Mouse (Mus musculus) liver, embryonic 14.5 days (tissue): ENCODE results near the gene Hmga1. TPM values are rescaled to one million over a fixed set of nuclear protein-coding genes. Genes with fewer than 3 reads are reported as not detected.

Experiments used
- ATAC-seq: fragments of 200-750 bp; cut with Nextera tagmentation; 2 replicates; pipeline ENCODE4 v1.8.0; 2017; ENCODE audit warnings: moderate number of reproducible peaks, mild to moderate bottlenecking, moderate library complexity; ENCODE audit not compliant: insufficient read depth
- DNase-seq, 3 experiments: peaks; one replicate each; pipeline ENCODE4 v3.0.0-alpha.2; 2012 to 2013; ENCODE audit warnings: low read depth in 3 of 3, low spot score in 3 of 3
- H3K27ac ChIP-seq: fragments of 300-500 bp; sonication (generic); 2 replicates; pipeline ENCODE4 v1.5.1; 2014; ENCODE audit warnings: moderate library complexity, mild to moderate bottlenecking, control low read depth, inconsistent platforms
- H3K27me3 ChIP-seq: fragments of 300-500 bp; sonication (generic); 2 replicates; pipeline ENCODE4 v1.6.1; 2014; ENCODE audit warnings: mild to moderate bottlenecking, low read length, moderate library complexity; ENCODE audit not compliant: control insufficient read depth, insufficient read depth
- H3K36me3 ChIP-seq: fragments of 300-500 bp; sonication (generic); replicated peaks from 2 replicates; pipeline ENCODE4 v1.6.1; 2014; ENCODE audit warnings: low read depth; ENCODE audit not compliant: control insufficient read depth, insufficient read depth
- H3K4me1 ChIP-seq, 2 experiments: fragments of 200-500 bp in 1 of 2; fragments of 300-500 bp in 1 of 2; sonication (generic) in 1 of 2; replicated peaks; 2 replicates each; pipeline ENCODE4 v1.6.1; 2012 to 2014; ENCODE audit warnings: antibody characterized with exemption in 1 of 2, inconsistent platforms in 1 of 2, low read length in 1 of 2; ENCODE audit not compliant: control insufficient read depth in 2 of 2, insufficient read depth in 2 of 2
- H3K4me2 ChIP-seq: fragments of 300-500 bp; sonication (generic); 2 replicates; pipeline ENCODE4 v1.6.1; 2014; ENCODE audit warnings: low read depth, mild to moderate bottlenecking, control low read depth, moderate library complexity
- H3K4me3 ChIP-seq, 2 experiments: fragments of 200-500 bp in 1 of 2; fragments of 300-500 bp in 1 of 2; sonication (generic) in 1 of 2; 2 replicates each; pipeline ENCODE4 v1.5.1; 2012 to 2014; ENCODE audit warnings: low read depth in 2 of 2, low read length in 2 of 2, mild to moderate bottlenecking in 2 of 2, control low read depth in 1 of 2, inconsistent platforms in 1 of 2, moderate library complexity in 1 of 2; ENCODE audit not compliant: insufficient read depth in 1 of 2
- H3K9ac ChIP-seq: fragments of 300-500 bp; sonication (generic); replicated peaks from 2 replicates; pipeline ENCODE4 v1.6.1; 2014; ENCODE audit warnings: mild to moderate bottlenecking, control low read depth, moderate library complexity
- H3K9me3 ChIP-seq: fragments of 300-500 bp; sonication (generic); 2 replicates; pipeline ENCODE4 v1.6.1; 2016; ENCODE audit warnings: low read length, mixed read lengths; ENCODE audit not compliant: control insufficient read depth
- CTCF ChIP-seq: IDR thresholded peaks from 2 replicates; pipeline ENCODE4 v1.5.1; 2016; ENCODE audit warnings: antibody characterized with exemption, low read depth, control low read depth
- EP300 ChIP-seq: IDR thresholded peaks from 2 replicates; pipeline ENCODE4 v1.6.1; 2016; ENCODE audit warnings: antibody characterized with exemption, low read depth
- WGBS: fragments of 180-500 bp; shearing (Covaris S2); extraction: QIAGEN DNeasy Blood & Tissue Kit; methylation state at CpG from one replicate; pipeline ENCODE4 v1.1.7; 2014; ENCODE audit not compliant: insufficient replicate concordance; 5-methylcytosine and 5-hydroxymethylcytosine counted together
- polyA plus RNA-seq, 2 experiments: library from polyadenylated mRNA; depleted of rRNA in 1 of 2; stranded (reverse) in 1 of 2; unstranded in 1 of 2; fragments of >200 nt; fragmentation: Nextera tagmentation in 1 of 2; extraction: Ambion mirVana in 1 of 2; gene quantifications; 2 replicates each; pipeline versions ENCODE4 v1.2.1 to v1.2.3; 2012 to 2014

The Hmga1 gene
- polyA plus RNA-seq, 2 experiments: 149 to 162 TPM

GRCm38 (mm10) chr17:27520557-27520956, 35.7 kb upstream of the Hmga1 start:
- ATAC-seq: no peak
- TF ChIP-seq CTCF: peak; percentile 79
- no peak for TF ChIP-seq EP300
- no peak for DNase-seq
- H3K27me3 ChIP-seq: peaks cover 16% of the 10 kb centered on the region
- H3K9ac ChIP-seq: no peak overlapping the region
- no peaks in the 10 kb centered on the region for H3K4me1 ChIP-seq
- H3K4me2 ChIP-seq: no peak overlapping the region
- H3K36me3 ChIP-seq: no peaks in the 10 kb centered on the region
- H3K4me3 ChIP-seq: no peak overlapping the region
- H3K27ac ChIP-seq: no peak overlapping the region
- H3K9me3 ChIP-seq: no peaks in the 10 kb centered on the region
- WGBS: 2% methylated on average over 27 of the region's 27 CpGs

GRCm38 (mm10) chr17:27521303-27521702, 35.0 kb upstream of the Hmga1 start, which contains the start of gene Grm4:
Grm4 (minus strand) TSS chr17:27521403.
- H3K27me3 ChIP-seq: peaks cover 11% of the 10 kb centered on the region
- DNase-seq: no peak
- WGBS: 57% methylated on average over 5 of the region's 5 CpGs

GRCm38 (mm10) chr17:27523121-27523520, 33.2 kb upstream of the Hmga1 start:
- Histone ChIP-seq H3K36me3 (no peaks in the 10 kb centered on the region), H3K27ac (no peak overlapping the region), H3K27me3 (peaks cover 11% of the 10 kb centered on the region), H3K9ac (no peak overlapping the region), H3K4me3 (no peak overlapping the region), H3K4me1 (no peaks in the 10 kb centered on the region; a peak in 1 of 4 replicates), H3K9me3 (no peaks in the 10 kb centered on the region), H3K4me2 (no peak overlapping the region)
- no peak for ATAC-seq
- DNase-seq: no peak
- 64% methylated on average over 7 of the region's 7 CpGs for WGBS
- TF ChIP-seq CTCF (no peak), EP300 (no peak)

More at GRCm38 (mm10) chr17:27521303-27521702, 35.0 kb upstream of the Hmga1 start, which contains the start of gene Grm4:
- H3K27ac ChIP-seq: no peak within 1 kb of the TSS
- H3K4me1 ChIP-seq: no peaks in the 10 kb centered on the region
- H3K4me3 ChIP-seq: no peak within 1 kb of the TSS
- ATAC-seq: no peak
- no peaks in the 10 kb centered on the region for H3K36me3 ChIP-seq
- H3K9me3 ChIP-seq: no peaks in the 10 kb centered on the region
- no peak within 1 kb of the TSS for H3K4me2 ChIP-seq
- H3K9ac ChIP-seq: no peak within 1 kb of the TSS
- TF ChIP-seq CTCF (no peak), EP300 (no peak)

GRCm38 (mm10) chr17:27527188-27527587, 29.1 kb upstream of the Hmga1 start:
- no peak for DNase-seq
- ATAC-seq: no peak
- no peaks in the 10 kb centered on the region for H3K9me3 ChIP-seq
- 26% methylated on average over 6 of the region's 6 CpGs for WGBS
- H3K36me3 ChIP-seq: no peaks in the 10 kb centered on the region
- H3K4me2 ChIP-seq: no peak overlapping the region
- H3K27ac ChIP-seq: no peak overlapping the region
- TF ChIP-seq EP300 (no peak), CTCF (no peak)
- H3K4me1 ChIP-seq: peaks cover 0 to 6% of the 10 kb centered on the region in 2 experiments; a peak in 2 of 4 replicates
- H3K27me3 ChIP-seq: no peaks in the 10 kb centered on the region
- no peak overlapping the region for H3K9ac ChIP-seq
- H3K4me3 ChIP-seq: no peak overlapping the region

- Histone ChIP-seq H3K4me2 (no peak overlapping the region), H3K36me3 (no peaks in the 10 kb centered on the region), H3K4me1 (peaks cover 0 to 6% of the 10 kb centered on the region in 2 experiments; a peak in 2 of 4 replicates), H3K27me3 (no peaks in the 10 kb centered on the region), H3K9ac (no peak overlapping the region), H3K27ac (no peak overlapping the region), H3K9me3 (no peaks in the 10 kb centered on the region), H3K4me3 (no peak overlapping the region)
- no peak for ATAC-seq
- WGBS: 42% methylated on average over 8 of the region's 8 CpGs
- no peak for DNase-seq
- TF ChIP-seq EP300 (no peak), CTCF (0 out of 2 replicates have a peak, but pooled peaks have one; percentile 25)
Measured at GRCm38 (mm10) chr17:27528030-27528429, 28.3 kb upstream of the Hmga1 start.
